Mouse (Mus musculus) liver, adult 2 months (tissue): Measurements from ENCODE around the gene Selenom.

ENCODE experiments used
- CTCF ChIP-seq: fragments of 200-500 bp; IDR thresholded peaks from 2 replicates; pipeline ENCODE4 v1.5.1; 2011; ENCODE audit warnings: low read depth, low read length, control low read depth
- POLR2A ChIP-seq: fragments of 200-500 bp; IDR thresholded peaks from 2 replicates; pipeline ENCODE4 v1.6.1; 2011; ENCODE audit warnings: low read length, control low read depth; ENCODE audit not compliant: insufficient read depth; ENCODE audit errors: extremely low read depth

DNA sequence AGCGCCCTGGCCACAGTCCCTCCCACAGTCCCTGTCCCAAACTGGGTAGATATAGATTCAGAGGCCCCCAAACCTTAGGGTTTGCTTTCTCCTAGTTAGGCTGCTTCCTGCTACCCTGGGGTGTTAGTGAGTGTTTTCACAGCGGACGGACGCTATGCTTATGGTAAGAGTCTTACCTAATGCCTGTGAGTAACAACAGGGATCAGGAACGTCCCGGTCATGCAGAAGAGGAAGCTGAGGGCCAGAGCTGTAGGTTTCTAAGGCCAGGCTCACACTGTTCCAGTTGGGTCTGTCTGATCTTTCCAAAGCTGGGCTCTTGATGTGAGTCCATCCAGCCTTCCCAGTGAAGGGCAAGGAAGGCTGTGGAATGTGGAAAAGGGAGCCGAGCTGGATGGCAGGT lies 28.1 kb upstream of the Selenom start:
- TF ChIP-seq CTCF (no peak), POLR2A (no peak)
